Mouse (Mus musculus) MEL (cell line): Measurements from ENCODE around the gene Csmd2. TPM values are rescaled to one million over a fixed set of nuclear protein-coding genes. Genes with fewer than 3 reads are reported as not detected.

Experiments
- DNase-seq: peaks from one replicate; pipeline ENCODE4 v3.0.0; 2011; ENCODE audit warnings: low read depth, low spot score
- H3K27ac ChIP-seq: 2 replicates; pipeline ENCODE4 v1.5.1; 2012; ENCODE audit warnings: low read depth, mild to moderate bottlenecking, control low read depth, low read length, moderate library complexity; ENCODE audit not compliant: control insufficient read depth
- H3K27me3 ChIP-seq, 2 experiments: fragments of 150-350 bp in 1 of 2; sonication (generic) in 1 of 2; 2 replicates each; pipeline ENCODE4 v1.6.1; 2012; ENCODE audit warnings: low read length in 2 of 2, mild to moderate bottlenecking in 2 of 2, improper control_type of control experiment in 1 of 2, moderate library complexity in 1 of 2; ENCODE audit not compliant: insufficient read depth in 2 of 2, control insufficient read depth in 1 of 2
- H3K36me3 ChIP-seq, 2 experiments: 2 replicates each; pipeline ENCODE4 v1.6.1; 2012 to 2014; ENCODE audit warnings: low read length in 2 of 2, improper control_type of control experiment in 1 of 2, inconsistent platforms in 1 of 2, mild to moderate bottlenecking in 1 of 2; ENCODE audit not compliant: insufficient read depth in 2 of 2, control insufficient read depth in 1 of 2
- H3K4me1 ChIP-seq, 2 experiments: fragments of 150-350 bp in 1 of 2; sonication (generic) in 1 of 2; 2 replicates each; pipeline ENCODE4 v1.6.1; 2012; ENCODE audit warnings: low read length in 2 of 2, improper control_type of control experiment in 1 of 2, mild to moderate bottlenecking in 1 of 2; ENCODE audit not compliant: insufficient read depth in 2 of 2, control insufficient read depth in 1 of 2
- H3K4me3 ChIP-seq, 2 experiments: fragments of 150-350 bp in 1 of 2; sonication (generic) in 1 of 2; 2 replicates each; pipeline ENCODE4 v1.5.1; 2012; ENCODE audit warnings: low read depth in 2 of 2, low read length in 2 of 2, mild to moderate bottlenecking in 2 of 2, moderate library complexity in 2 of 2, control low read depth in 1 of 2, improper control_type of control experiment in 1 of 2; ENCODE audit not compliant: control insufficient read depth in 1 of 2, insufficient read depth in 1 of 2
- H3K79me2 ChIP-seq: 2 replicates; pipeline ENCODE4 v1.6.1; 2012; ENCODE audit warnings: mild to moderate bottlenecking, low read length, moderate library complexity; ENCODE audit not compliant: control insufficient read depth, poor library complexity, insufficient read depth
- H3K9ac ChIP-seq: 2 replicates; pipeline ENCODE4 v1.6.1; 2012; ENCODE audit warnings: low read depth, mild to moderate bottlenecking, control low read depth, low read length, moderate library complexity; ENCODE audit not compliant: control insufficient read depth, poor library complexity, severe bottlenecking
- H3K9me3 ChIP-seq: fragments of 150-350 bp; sonication (generic); replicated peaks from 2 replicates; pipeline ENCODE4 v1.6.1; 2012; ENCODE audit warnings: mild to moderate bottlenecking, low read length, improper control_type of control experiment, moderate library complexity; ENCODE audit not compliant: insufficient read depth
- BHLHE40 ChIP-seq: IDR thresholded peaks from 2 replicates; pipeline ENCODE4 v1.6.1; 2012; ENCODE audit warnings: low read depth, mild to moderate bottlenecking, inconsistent platforms, low read length, improper control_type of control experiment, borderline replicate concordance
- CHD1 ChIP-seq: IDR thresholded peaks from 2 replicates; pipeline ENCODE4 v1.6.1; 2012; ENCODE audit warnings: low read depth, mild to moderate bottlenecking, inconsistent platforms, low read length, improper control_type of control experiment
- CTCF ChIP-seq, 3 experiments: IDR thresholded peaks in 2 of 3; conservative IDR thresholded peaks in 1 of 3; 2 replicates each; pipeline ENCODE4 v1.5.1; 2011 to 2012; ENCODE audit warnings: low read length in 3 of 3, low read depth in 2 of 3, mild to moderate bottlenecking in 2 of 3, improper control_type of control experiment in 1 of 3, inconsistent platforms in 1 of 3, mixed read lengths in 1 of 3, moderate library complexity in 1 of 3; ENCODE audit not compliant: control insufficient read depth in 1 of 3, insufficient read depth in 1 of 3, poor library complexity in 1 of 3, severe bottlenecking in 1 of 3
- GABPA ChIP-seq: IDR thresholded peaks from 2 replicates; pipeline ENCODE4 v1.6.1; 2012; ENCODE audit warnings: low read depth, mild to moderate bottlenecking, inconsistent platforms, low read length, improper control_type of control experiment, moderate library complexity
- KAT2A ChIP-seq: conservative IDR thresholded peaks from 2 replicates; pipeline ENCODE4 v1.6.1; 2012; ENCODE audit warnings: low read depth, low read length, improper control_type of control experiment, inconsistent platforms
- MAFK ChIP-seq: IDR thresholded peaks from 2 replicates; pipeline ENCODE4 v1.6.1; 2011; ENCODE audit warnings: low read depth, mild to moderate bottlenecking, low read length, improper control_type of control experiment, borderline replicate concordance
- MAX ChIP-seq: IDR thresholded peaks from 2 replicates; pipeline ENCODE4 v1.6.1; 2011; ENCODE audit warnings: low read length, improper control_type of control experiment
- MAZ ChIP-seq: IDR thresholded peaks from 2 replicates; pipeline ENCODE4 v1.6.1; 2012; ENCODE audit warnings: low read depth, mild to moderate bottlenecking, inconsistent platforms, low read length, improper control_type of control experiment
- MEF2A ChIP-seq: IDR thresholded peaks from 2 replicates; pipeline ENCODE4 v1.6.1; 2014; ENCODE audit warnings: low read depth, mild to moderate bottlenecking, inconsistent platforms, low read length, improper control_type of control experiment; ENCODE audit not compliant: poor library complexity, insufficient replicate concordance, severe bottlenecking; ENCODE audit errors: extremely low read depth
- MXI1 ChIP-seq: IDR thresholded peaks from 2 replicates; pipeline ENCODE4 v1.6.1; 2011; ENCODE audit warnings: mild to moderate bottlenecking, low read depth, low read length, improper control_type of control experiment
- MYB ChIP-seq: IDR thresholded peaks from 2 replicates; pipeline ENCODE4 v1.6.1; 2011; ENCODE audit warnings: mild to moderate bottlenecking, low read depth, low read length, improper control_type of control experiment
- MYC ChIP-seq: IDR thresholded peaks from 2 replicates; pipeline ENCODE4 v1.6.1; 2011; ENCODE audit warnings: low read depth, mild to moderate bottlenecking, low read length, improper control_type of control experiment, moderate library complexity
- POLR2A ChIP-seq, 2 experiments: IDR thresholded peaks; 2 replicates each; pipeline ENCODE4 v1.6.1; 2011 to 2012; ENCODE audit warnings: low read length in 2 of 2, mild to moderate bottlenecking in 2 of 2, control low read depth in 1 of 2, improper control_type of control experiment in 1 of 2, low read depth in 1 of 2, moderate library complexity in 1 of 2; ENCODE audit not compliant: control insufficient read depth in 1 of 2, insufficient read depth in 1 of 2, poor library complexity in 1 of 2
- RCOR1 ChIP-seq: IDR thresholded peaks from 2 replicates; pipeline ENCODE4 v1.6.1; 2012; ENCODE audit warnings: low read depth, mild to moderate bottlenecking, inconsistent platforms, low read length, improper control_type of control experiment
- SIN3A ChIP-seq: IDR thresholded peaks from 2 replicates; pipeline ENCODE4 v1.6.1; 2012; ENCODE audit warnings: low read length, improper control_type of control experiment, inconsistent platforms
- TBP ChIP-seq: IDR thresholded peaks from 2 replicates; pipeline ENCODE4 v1.8.0; 2011; ENCODE audit warnings: low read depth, low read length, improper control_type of control experiment
- TCF12 ChIP-seq: IDR thresholded peaks from 2 replicates; pipeline ENCODE4 v1.6.1; 2014; ENCODE audit warnings: low read depth, mild to moderate bottlenecking, inconsistent platforms, low read length, improper control_type of control experiment, moderate library complexity
- UBTF ChIP-seq: IDR thresholded peaks from 2 replicates; pipeline ENCODE4 v1.6.1; 2012; ENCODE audit warnings: low read depth, mild to moderate bottlenecking, inconsistent platforms, low read length, improper control_type of control experiment, moderate library complexity, borderline replicate concordance; ENCODE audit not compliant: insufficient read depth
- USF1 ChIP-seq: IDR thresholded peaks from 2 replicates; pipeline ENCODE4 v1.6.1; 2014; ENCODE audit warnings: low read depth, mild to moderate bottlenecking, inconsistent platforms, low read length, improper control_type of control experiment, moderate library complexity
- USF2 ChIP-seq, 2 experiments: IDR thresholded peaks; 2 replicates each; pipeline ENCODE4 v1.6.1; 2011 to 2012; ENCODE audit warnings: improper control_type of control experiment in 2 of 2, low read length in 2 of 2, borderline replicate concordance in 1 of 2, inconsistent platforms in 1 of 2, low read depth in 1 of 2, mild to moderate bottlenecking in 1 of 2; ENCODE audit not compliant: insufficient read depth in 1 of 2
- ZKSCAN1 ChIP-seq: IDR thresholded peaks from 2 replicates; pipeline ENCODE4 v1.6.1; 2012; ENCODE audit warnings: low read depth, mild to moderate bottlenecking, inconsistent platforms, low read length, improper control_type of control experiment, moderate library complexity
- ZMIZ1 ChIP-seq: IDR thresholded peaks from 2 replicates; pipeline ENCODE4 v1.6.1; 2012; ENCODE audit warnings: low read depth, mild to moderate bottlenecking, inconsistent platforms, low read length, improper control_type of control experiment, moderate library complexity
- ZNF384 ChIP-seq: IDR thresholded peaks from 2 replicates; pipeline ENCODE4 v1.6.1; 2012; ENCODE audit warnings: low read depth, mild to moderate bottlenecking, inconsistent platforms, low read length, improper control_type of control experiment
- polyA plus RNA-seq, 2 experiments: library from polyadenylated mRNA; stranded (reverse) in 1 of 2; unstranded in 1 of 2; fragments of >175 nt in 1 of 2; fragments of >200 nt in 1 of 2; gene quantifications; 2 replicates each; pipeline versions ENCODE4 v1.2.1 to v1.2.4; 2012; ENCODE audit warnings: low replicate concordance in 2 of 2, low read depth in 1 of 2; ENCODE audit not compliant: insufficient read length in 2 of 2, insufficient read depth in 1 of 2, missing spikeins in 1 of 2
- total RNA-seq: library from RNA; depleted of rRNA; stranded (reverse); fragments of 300-350 nt; gene quantifications from 2 replicates; pipeline ENCODE4 v1.2.3, GENCODE M21; 2012

Gene Csmd2
- total and polyA plus RNA-seq, 3 experiments, result not detected

- H3K4me1 ChIP-seq, result no peaks in the 10 kb centered on the region
- DNase-seq, result no peak
- H3K27ac ChIP-seq, result no peak overlapping the region
- H3K9ac ChIP-seq, result no peak overlapping the region
- no peaks in the 10 kb centered on the region for H3K79me2 ChIP-seq
- no peak overlapping the region for H3K4me3 ChIP-seq
- TF ChIP-seq ZMIZ1, result no peak
- no peak for TF ChIP-seq MAFK
- TF ChIP-seq UBTF, result no peak
- TF ChIP-seq TCF12, result no peak
- no peak for TF ChIP-seq MXI1
- TF ChIP-seq MAZ, result no peak
- no peak for TF ChIP-seq MYC
- no peak for TF ChIP-seq ZNF384
- TF ChIP-seq MYB, result no peak
- TF ChIP-seq SIN3A, result no peak
- TF ChIP-seq TBP, result no peak
- no peak for TF ChIP-seq KAT2A
- no peak for TF ChIP-seq MAX
- TF ChIP-seq CHD1, result no peak
- TF ChIP-seq BHLHE40, result no peak
- TF ChIP-seq CTCF (IDR thresholded peaks at IDR 0.05 in 2 of 3, conservative IDR thresholded peaks at IDR 0.05 in 1 of 3; ENCODE audit: control insufficient read depth in 1 of 3, insufficient read depth in 1 of 3, low read depth in 2 of 3, low read length in 3 of 3, poor library complexity in 1 of 3, severe bottlenecking in 1 of 3), result no peak
- TF ChIP-seq GABPA, result no peak
- TF ChIP-seq USF1, result no peak
- no peak for TF ChIP-seq POLR2A (IDR thresholded peaks at IDR 0.05; ENCODE audit: control insufficient read depth in 1 of 2, insufficient read depth in 1 of 2, low read depth in 1 of 2, low read length in 2 of 2, poor library complexity in 1 of 2)
- TF ChIP-seq USF2 (IDR thresholded peaks at IDR 0.05; ENCODE audit: borderline replicate concordance in 1 of 2, insufficient read depth in 1 of 2, low read depth in 1 of 2, low read length in 2 of 2), result no peak
- no peaks in the 10 kb centered on the region for H3K27me3 ChIP-seq
- H3K9me3 ChIP-seq, result no peaks in the 10 kb centered on the region
- H3K36me3 ChIP-seq, result no peaks in the 10 kb centered on the region
These were observed 206.8 kb downstream of the Csmd2 start for GRCm38 (mm10) chr4:128194454-128194853.

GRCm38 (mm10) chr4:128217991-128218595 is 230.4 kb downstream of the Csmd2 start:
- Histone ChIP-seq H3K4me1 (no peaks in the 10 kb centered on the region), H3K36me3 (no peaks in the 10 kb centered on the region), H3K4me3 (no peak overlapping the region), H3K79me2 (no peaks in the 10 kb centered on the region), H3K27ac (no peak overlapping the region), H3K9ac (no peak overlapping the region), H3K9me3 (no peaks in the 10 kb centered on the region), H3K27me3 (no peaks in the 10 kb centered on the region)
- no peak for DNase-seq
- TF ChIP-seq TCF12 (no peak), MAFK (no peak), MEF2A (no peak), POLR2A (IDR thresholded peaks at IDR 0.05; ENCODE audit: control insufficient read depth in 1 of 2, insufficient read depth in 1 of 2, low read depth in 1 of 2, low read length in 2 of 2, poor library complexity in 1 of 2) (no peak), RCOR1 (no peak), ZKSCAN1 (no peak)
